Mouse (Mus musculus) 3T3-L1 (cell line): ENCODE measurements around the gene Saa1.
"Not testable (repeated sequence)": the region's sequence is repeated elsewhere in the genome, so short reads cannot be mapped to it uniquely, and the experiment has no call there.

Source experiments
- DNase-seq: peaks from one replicate; pipeline ENCODE4 v3.0.0-alpha.2; 2015; ENCODE audit warnings: low read depth, low spot score

The Saa1 gene

GRCm38 (mm10) chr7:46742880-46743279 is at the start of gene Saa1:
Gene Saa1 (minus strand): TSS chr7:46742980.
- not testable (repeated sequence) for DNase-seq

- no peak for DNase-seq
Measured at GRCm38 (mm10) chr7:46789177-46789849, 46.5 kb upstream of the Saa1 start.

GRCm38 (mm10) chr7:46770706-46771105 is 27.9 kb upstream of the Saa1 start:
- peak; percentile 82 for DNase-seq

- no peak for DNase-seq
Measured at GRCm38 (mm10) chr7:46768451-46768850, 25.7 kb upstream of the Saa1 start.

GRCm38 (mm10) chr7:46767371-46767770 is 24.6 kb upstream of the Saa1 start:
- no peak for DNase-seq

- no peak for DNase-seq
Measured at GRCm38 (mm10) chr7:46764672-46765071, 21.9 kb upstream of the Saa1 start.

- no peak for DNase-seq
Measured at GRCm38 (mm10) chr7:46762601-46763000, 19.8 kb upstream of the Saa1 start.

GRCm38 (mm10) chr7:46761049-46761795 is 18.4 kb upstream of the Saa1 start:
- DNase-seq: peak; percentile 71

GRCm38 (mm10) chr7:46751490-46751889 is 8.7 kb upstream of the Saa1 start, which contains the start of gene Saa2:
Gene Saa2 (plus strand): TSS chr7:46751790.
- no peak for DNase-seq

- no peak for DNase-seq
Measured at GRCm38 (mm10) chr7:46748459-46748858, 5.7 kb upstream of the Saa1 start.

- DNase-seq: no peak
Measured at GRCm38 (mm10) chr7:46746381-46746780, 3.6 kb upstream of the Saa1 start.

GRCm38 (mm10) chr7:46745816-46746215 is 3.0 kb upstream of the Saa1 start:
- no peak for DNase-seq

GRCm38 (mm10) chr7:46740041-46740440 is 2.7 kb downstream of the Saa1 start:
- not testable (repeated sequence) for DNase-seq

GRCm38 (mm10) chr7:46738561-46739460 is 4.0 kb downstream of the Saa1 start:
- DNase-seq: no peak

- DNase-seq: no peak
Measured at GRCm38 (mm10) chr7:46734983-46735382, 7.8 kb downstream of the Saa1 start.

GRCm38 (mm10) chr7:46732458-46732857 is 10.3 kb downstream of the Saa1 start, which contains the start of gene Saa4:
Gene Saa4 (minus strand): TSS chr7:46732603.
- DNase-seq: no peak

- peak; percentile 35 for DNase-seq
Measured at GRCm38 (mm10) chr7:46727584-46727983, 15.2 kb downstream of the Saa1 start.

GRCm38 (mm10) chr7:46724396-46724795 is 18.4 kb downstream of the Saa1 start:
- DNase-seq: no peak

GRCm38 (mm10) chr7:46723849-46724248 is 18.9 kb downstream of the Saa1 start:
- no peak for DNase-seq

GRCm38 (mm10) chr7:46723354-46723753 is 19.4 kb downstream of the Saa1 start:
- no peak for DNase-seq

GRCm38 (mm10) chr7:46720460-46720859 is 22.3 kb downstream of the Saa1 start:
- DNase-seq: no peak

GRCm38 (mm10) chr7:46719526-46719925 is 23.3 kb downstream of the Saa1 start:
- DNase-seq: peak; percentile 5
